Mouse (Mus musculus): ENCODE measurements around the gene Rbfox1. TPM values are rescaled to one million over a fixed set of nuclear protein-coding genes. Genes with fewer than 3 reads are reported as not detected.

Gene Rbfox1
- 2.7 and 3.5 TPM in 2 replicates for polyA plus RNA-seq (2014; fragmentation: Nextera tagmentation; extraction: Ambion mirVana)

GRCm38 (mm10) chr16:5884746-5885689 is at the start of gene Rbfox1:
Gene Rbfox1 (plus strand): TSS chr16:5885355.
- H3K4me2 ChIP-seq (replicated peaks; ENCODE audit: low read depth, low read length): peak within 1 kb of the TSS; percentile 39
- H3K4me3 ChIP-seq (ENCODE audit: low read depth, low read length): peak within 1 kb of the TSS; percentile 8; the same call in 1 of the 2 replicates
- H3K36me3 ChIP-seq (ENCODE audit: control insufficient read depth, insufficient read depth, low read length): no peaks in the 10 kb centered on the region
- no peak for ATAC-seq (ENCODE audit: insufficient number of reproducible peaks, insufficient read depth, low FRiP score, low read depth)
- H3K9ac ChIP-seq (replicated peaks; ENCODE audit: low read depth, low read length): no peak within 1 kb of the TSS
- no peaks in the 10 kb centered on the region for H3K9me3 ChIP-seq (ENCODE audit: control insufficient read depth, low read depth, low read length)
- H3K4me1 ChIP-seq (ENCODE audit: control insufficient read depth, insufficient read depth, low read length): no peaks in the 10 kb centered on the region
- WGBS: under 1% methylated on average over 64 of the region's 69 CpGs
- peaks cover 23% of the 10 kb centered on the region for H3K27me3 ChIP-seq (ENCODE audit: control insufficient read depth, insufficient read depth, low read length)
- H3K27ac ChIP-seq (ENCODE audit: low read length): no peak within 1 kb of the TSS

DNA sequence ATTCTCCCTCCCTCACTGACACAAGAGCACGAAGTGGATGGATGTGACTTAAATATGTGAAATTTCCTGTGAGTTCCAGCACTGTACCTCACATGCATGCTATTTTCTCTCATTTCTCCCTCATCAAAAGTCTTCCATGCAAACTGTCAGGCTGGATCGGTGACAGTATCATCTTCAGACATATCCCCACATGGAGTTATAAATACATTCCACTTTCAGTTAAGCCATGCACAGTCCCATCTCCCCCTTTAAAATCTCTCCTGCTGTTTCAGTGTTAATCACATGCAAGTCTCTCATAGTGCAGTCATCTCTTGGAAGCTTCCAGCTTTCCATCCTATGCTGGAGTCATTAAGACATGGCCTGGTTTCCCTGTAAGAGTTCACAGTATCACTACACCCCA is 48.4 kb upstream of the Rbfox1 start:
- no peak for ATAC-seq (ENCODE audit: insufficient number of reproducible peaks, insufficient read depth, low FRiP score, low read depth)
- no peaks in the 10 kb centered on the region for H3K9me3 ChIP-seq (ENCODE audit: control insufficient read depth, low read depth, low read length)
- H3K27ac ChIP-seq (ENCODE audit: low read length): no peak overlapping the region
- H3K4me2 ChIP-seq (replicated peaks; ENCODE audit: low read depth, low read length): no peak overlapping the region
- no peaks in the 10 kb centered on the region for H3K36me3 ChIP-seq (ENCODE audit: control insufficient read depth, insufficient read depth, low read length)
- no peak overlapping the region for H3K4me3 ChIP-seq (ENCODE audit: low read depth, low read length)
- no peaks in the 10 kb centered on the region for H3K4me1 ChIP-seq (ENCODE audit: control insufficient read depth, insufficient read depth, low read length)
- WGBS: 88% methylated on average over 2 of the region's 2 CpGs
- no peaks in the 10 kb centered on the region for H3K27me3 ChIP-seq (ENCODE audit: control insufficient read depth, insufficient read depth, low read length)
- H3K9ac ChIP-seq (replicated peaks; ENCODE audit: low read depth, low read length): no peak overlapping the region

- no peak overlapping the region for H3K4me2 ChIP-seq (replicated peaks; ENCODE audit: low read depth, low read length)
Measured at GRCm38 (mm10) chr16:5841167-5841566, 44.0 kb upstream of the Rbfox1 start.

DNA sequence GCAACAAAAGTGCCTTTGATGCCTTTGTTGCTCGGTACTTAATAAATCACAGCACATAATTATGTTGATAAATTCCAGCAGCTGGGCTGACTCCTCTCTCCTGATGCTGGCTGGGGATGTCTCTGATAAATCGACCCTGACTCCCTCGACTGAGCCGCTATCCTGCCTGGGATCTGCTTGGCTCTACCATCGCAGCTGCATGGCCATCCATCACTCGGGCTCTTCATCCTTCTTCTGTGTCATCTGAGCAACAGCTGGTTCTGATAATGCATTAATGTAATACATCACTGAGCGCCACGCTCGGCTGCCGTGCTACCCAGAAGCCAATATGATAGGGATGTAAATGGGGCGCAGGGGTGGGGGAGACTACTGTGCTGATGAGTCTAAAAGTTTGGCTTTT is 39.5 kb upstream of the Rbfox1 start:
- peak; percentile 67; the same call in 1 of the 2 replicates for ATAC-seq (ENCODE audit: insufficient number of reproducible peaks, insufficient read depth, low FRiP score, low read depth)
- WGBS: 30% methylated on average over 11 of the region's 11 CpGs
- no peak overlapping the region for H3K4me3 ChIP-seq (ENCODE audit: low read depth, low read length)
- H3K9me3 ChIP-seq (ENCODE audit: control insufficient read depth, low read depth, low read length): no peaks in the 10 kb centered on the region
- H3K27ac ChIP-seq (ENCODE audit: low read length): no peak overlapping the region
- H3K4me2 ChIP-seq (replicated peaks; ENCODE audit: low read depth, low read length): no peak overlapping the region
- H3K9ac ChIP-seq (replicated peaks; ENCODE audit: low read depth, low read length): no peak overlapping the region
- H3K4me1 ChIP-seq (ENCODE audit: control insufficient read depth, insufficient read depth, low read length): no peaks in the 10 kb centered on the region
- no peaks in the 10 kb centered on the region for H3K36me3 ChIP-seq (ENCODE audit: control insufficient read depth, insufficient read depth, low read length)
- H3K27me3 ChIP-seq (ENCODE audit: control insufficient read depth, insufficient read depth, low read length): no peaks in the 10 kb centered on the region

More at GRCm38 (mm10) chr16:5841167-5841566, 44.0 kb upstream of the Rbfox1 start:
- H3K9ac ChIP-seq (replicated peaks; ENCODE audit: low read depth, low read length): no peak overlapping the region
- H3K9me3 ChIP-seq (ENCODE audit: control insufficient read depth, low read depth, low read length): no peaks in the 10 kb centered on the region
- no peaks in the 10 kb centered on the region for H3K27me3 ChIP-seq (ENCODE audit: control insufficient read depth, insufficient read depth, low read length)
- no peak overlapping the region for H3K27ac ChIP-seq (ENCODE audit: low read length)
- no peaks in the 10 kb centered on the region for H3K36me3 ChIP-seq (ENCODE audit: control insufficient read depth, insufficient read depth, low read length)
- H3K4me3 ChIP-seq (ENCODE audit: low read depth, low read length): no peak overlapping the region
- ATAC-seq (ENCODE audit: insufficient number of reproducible peaks, insufficient read depth, low FRiP score, low read depth): no peak
- WGBS: 76% methylated on average over 5 of the region's 5 CpGs
- H3K4me1 ChIP-seq (ENCODE audit: control insufficient read depth, insufficient read depth, low read length): no peaks in the 10 kb centered on the region

- no peak for ATAC-seq (ENCODE audit: insufficient number of reproducible peaks, insufficient read depth, low FRiP score, low read depth)
- Histone ChIP-seq H3K9ac (replicated peaks; ENCODE audit: low read depth, low read length) (no peak overlapping the region), H3K4me3 (ENCODE audit: low read depth, low read length) (no peak overlapping the region), H3K4me2 (replicated peaks; ENCODE audit: low read depth, low read length) (no peak overlapping the region), H3K27ac (ENCODE audit: low read length) (no peak overlapping the region), H3K36me3 (ENCODE audit: control insufficient read depth, insufficient read depth, low read length) (no peaks in the 10 kb centered on the region), H3K4me1 (ENCODE audit: control insufficient read depth, insufficient read depth, low read length) (no peaks in the 10 kb centered on the region), H3K9me3 (ENCODE audit: control insufficient read depth, low read depth, low read length) (no peaks in the 10 kb centered on the region), H3K27me3 (ENCODE audit: control insufficient read depth, insufficient read depth, low read length) (no peaks in the 10 kb centered on the region)
- 82% methylated on average over 2 of the region's 2 CpGs for WGBS
Measured at GRCm38 (mm10) chr16:5853055-5853454, 32.1 kb upstream of the Rbfox1 start.

DNA sequence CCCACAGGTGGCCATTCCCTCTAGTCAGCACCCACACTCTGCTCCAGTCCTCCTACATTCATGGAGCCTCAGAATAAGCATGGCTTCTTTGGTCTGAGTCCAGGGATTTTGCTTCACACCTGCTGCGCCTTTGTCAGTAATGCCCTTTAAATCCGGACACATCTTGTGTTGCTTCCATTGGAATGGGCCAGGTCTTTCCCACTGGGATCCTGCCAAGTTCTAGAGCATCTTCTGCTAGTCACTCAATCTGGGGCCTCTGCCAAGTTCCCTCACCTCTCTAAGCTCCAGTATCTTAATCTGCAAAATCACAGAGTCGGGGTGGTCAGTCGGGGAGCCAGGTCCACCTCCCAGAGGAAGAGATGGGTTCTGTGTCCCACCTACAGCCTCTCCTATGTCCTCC is 20.8 kb upstream of the Rbfox1 start:
- Histone ChIP-seq H3K36me3 (ENCODE audit: control insufficient read depth, insufficient read depth, low read length) (no peaks in the 10 kb centered on the region), H3K4me2 (replicated peaks; ENCODE audit: low read depth, low read length) (no peak overlapping the region), H3K9me3 (ENCODE audit: control insufficient read depth, low read depth, low read length) (no peaks in the 10 kb centered on the region), H3K27me3 (ENCODE audit: control insufficient read depth, insufficient read depth, low read length) (no peaks in the 10 kb centered on the region), H3K4me3 (ENCODE audit: low read depth, low read length) (no peak overlapping the region), H3K4me1 (ENCODE audit: control insufficient read depth, insufficient read depth, low read length) (no peaks in the 10 kb centered on the region), H3K9ac (replicated peaks; ENCODE audit: low read depth, low read length) (no peak overlapping the region), H3K27ac (ENCODE audit: low read length) (no peak overlapping the region)
- WGBS: 83% methylated on average over 4 of the region's 4 CpGs
- no peak for ATAC-seq (ENCODE audit: insufficient number of reproducible peaks, insufficient read depth, low FRiP score, low read depth)

GRCm38 (mm10) chr16:5866966-5867365 is 18.2 kb upstream of the Rbfox1 start:
- Histone ChIP-seq H3K9me3 (ENCODE audit: control insufficient read depth, low read depth, low read length) (no peaks in the 10 kb centered on the region), H3K4me3 (ENCODE audit: low read depth, low read length) (no peak overlapping the region), H3K9ac (replicated peaks; ENCODE audit: low read depth, low read length) (no peak overlapping the region), H3K4me2 (replicated peaks; ENCODE audit: low read depth, low read length) (no peak overlapping the region), H3K4me1 (ENCODE audit: control insufficient read depth, insufficient read depth, low read length) (no peaks in the 10 kb centered on the region), H3K36me3 (ENCODE audit: control insufficient read depth, insufficient read depth, low read length) (no peaks in the 10 kb centered on the region), H3K27me3 (ENCODE audit: control insufficient read depth, insufficient read depth, low read length) (no peaks in the 10 kb centered on the region), H3K27ac (ENCODE audit: low read length) (no peak overlapping the region)
- WGBS: 72% methylated on average over 1 of the region's 1 CpGs
- ATAC-seq (ENCODE audit: insufficient number of reproducible peaks, insufficient read depth, low FRiP score, low read depth): no peak

DNA sequence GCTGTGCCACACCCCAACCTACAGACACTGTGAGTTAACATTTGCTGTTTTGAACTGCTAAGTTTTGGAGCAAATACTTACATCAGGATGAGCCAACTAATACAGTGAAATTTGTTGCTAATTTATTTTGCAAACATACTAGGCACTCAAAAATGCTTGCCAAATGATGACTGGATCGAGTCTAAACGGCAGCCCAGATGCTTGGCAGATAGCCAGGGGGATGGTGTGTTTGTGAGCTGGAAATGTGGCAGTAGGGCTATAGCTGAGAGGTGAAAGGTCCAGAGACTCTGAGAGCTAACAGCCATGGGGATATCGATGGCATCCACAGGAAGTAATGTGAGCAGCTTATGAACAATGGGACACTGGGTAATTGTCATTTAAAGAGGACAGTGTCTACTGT is 14.8 kb upstream of the Rbfox1 start:
- H3K4me3 ChIP-seq (ENCODE audit: low read depth, low read length): no peak overlapping the region
- no peaks in the 10 kb centered on the region for H3K4me1 ChIP-seq (ENCODE audit: control insufficient read depth, insufficient read depth, low read length)
- H3K27me3 ChIP-seq (ENCODE audit: control insufficient read depth, insufficient read depth, low read length): no peaks in the 10 kb centered on the region
- no peak overlapping the region for H3K4me2 ChIP-seq (replicated peaks; ENCODE audit: low read depth, low read length)
- no peak overlapping the region for H3K9ac ChIP-seq (replicated peaks; ENCODE audit: low read depth, low read length)
- no peaks in the 10 kb centered on the region for H3K9me3 ChIP-seq (ENCODE audit: control insufficient read depth, low read depth, low read length)
- 40% methylated on average over 3 of the region's 3 CpGs for WGBS
- no peak overlapping the region for H3K27ac ChIP-seq (ENCODE audit: low read length)
- H3K36me3 ChIP-seq (ENCODE audit: control insufficient read depth, insufficient read depth, low read length): no peaks in the 10 kb centered on the region
- no peak for ATAC-seq (ENCODE audit: insufficient number of reproducible peaks, insufficient read depth, low FRiP score, low read depth)
